ENCODE assay signal across 19 mouse cellular contexts in the genomic region with DNA sequence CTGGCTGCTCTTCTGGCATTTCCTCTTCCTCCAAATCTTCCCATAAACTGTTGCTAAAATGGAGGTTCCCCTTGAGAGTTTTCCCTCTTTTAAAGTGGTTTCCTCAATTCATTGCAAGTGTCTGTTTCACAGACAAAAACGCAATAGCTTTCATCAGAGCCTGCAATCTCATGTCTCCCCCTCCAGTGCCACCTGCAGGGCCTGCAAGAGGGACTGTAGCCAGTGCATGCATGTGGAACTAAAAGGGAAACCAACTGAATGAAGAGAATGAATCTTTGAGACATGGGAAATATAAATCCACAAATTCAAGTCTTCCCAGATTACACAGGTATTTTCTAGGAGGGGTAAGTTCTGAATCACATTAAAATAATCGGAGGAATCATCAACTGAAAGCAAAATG.
A peak's percentile ranks its signal among the peaks of the same experiment; 100 is the strongest.
DNase-seq lines count a peak whose midpoint lies in the region; ATAC-seq and TF ChIP-seq lines count a peak whose summit lies in the region.
"Had no signal": no experiment of that assay in that cellular context is flagged by ENCODE, and none has a peak within 500 bp of the region (broad histone marks: within the 10 kb centered on the region; RNA-seq: fewer than 3 reads in every experiment).

No protein-coding gene starts in this region.

- TF ChIP-seq POLR2A in cerebellum, adult 2 months (IDR thresholded peaks at IDR 0.05; ENCODE audit: borderline replicate concordance, insufficient read depth, low read length) = no peak

- H3K9me3 ChIP-seq in midbrain, embryonic 11.5 days (ENCODE audit: control insufficient read depth, low read length) = no peaks in the 10 kb centered on the region
- no peaks in the 10 kb centered on the region for H3K9me3 ChIP-seq in midbrain, embryonic 13.5 days
- no peaks in the 10 kb centered on the region for H3K9me3 ChIP-seq in kidney, embryonic 15.5 days (replicated peaks)
- H3K9me3 ChIP-seq: embryonic facial prominence, embryonic 10.5 days; embryonic facial prominence, embryonic 12.5 days; forebrain, embryonic 13.5 days; forebrain, embryonic 15.5 days; G1E had no signal

- no peaks in the 10 kb centered on the region for H3K27me3 ChIP-seq in cerebellum, adult 2 months (ENCODE audit: control insufficient read depth, insufficient read depth, low read length)
- no peaks in the 10 kb centered on the region for H3K27me3 ChIP-seq in midbrain, embryonic 11.5 days (ENCODE audit: control insufficient read depth, insufficient read depth, low read length)
- H3K27me3 ChIP-seq in midbrain, embryonic 13.5 days = no peaks in the 10 kb centered on the region
- no peaks in the 10 kb centered on the region for H3K27me3 ChIP-seq in kidney, embryonic 15.5 days
- H3K27me3 ChIP-seq: embryonic facial prominence, embryonic 12.5 days; forebrain, embryonic 13.5 days; forebrain, embryonic 15.5 days had no signal

- DNase-seq in cerebellum, postnatal 14 days = peak; percentile 47 to 57
- DNase-seq in cerebellum, adult 2 months = no peak
- peak; percentile 21 for DNase-seq in midbrain, embryonic 11.5 days (ENCODE audit: low spot score, missing footprints)
- peak; percentile 52 for DNase-seq in Muller cell, postnatal 12 days (ENCODE audit: inconsistent ontology term)
- no peak for DNase-seq in urinary bladder, postnatal 10 days (ENCODE audit: low spot score)
- DNase-seq: adrenal gland, adult 8-10 months; adrenal gland, postnatal 14 days; adrenal gland, postnatal 36 days; cerebellum, adult 18-20 months; cerebellum, adult 9-10 months; forebrain, postnatal 0 days had no signal

- H3K4me1 ChIP-seq in cerebellum, adult 2 months (ENCODE audit: control insufficient read depth, insufficient read depth, low read length) = no peaks in the 10 kb centered on the region
- no peaks in the 10 kb centered on the region for H3K4me1 ChIP-seq in midbrain, embryonic 11.5 days (ENCODE audit: control insufficient read depth, insufficient read depth, low read length)
- H3K4me1 ChIP-seq in midbrain, embryonic 13.5 days (replicated peaks) = no peaks in the 10 kb centered on the region
- H3K4me1 ChIP-seq in kidney, embryonic 15.5 days = no peaks in the 10 kb centered on the region
- H3K4me1 ChIP-seq: embryonic facial prominence, embryonic 12.5 days; forebrain, embryonic 15.5 days had no signal

- H3K4me2 ChIP-seq in midbrain, embryonic 11.5 days = no peak overlapping the region
- H3K4me2 ChIP-seq in midbrain, embryonic 13.5 days (replicated peaks) = no peak overlapping the region
- H3K4me2 ChIP-seq in kidney, embryonic 15.5 days = no peak overlapping the region
- H3K4me2 ChIP-seq: embryonic facial prominence, embryonic 12.5 days; forebrain, embryonic 13.5 days; forebrain, embryonic 15.5 days had no signal

- H3K36me3 ChIP-seq in midbrain, embryonic 11.5 days (ENCODE audit: control insufficient read depth, insufficient read depth, low read length) = no peaks in the 10 kb centered on the region
- no peaks in the 10 kb centered on the region for H3K36me3 ChIP-seq in midbrain, embryonic 13.5 days
- no peaks in the 10 kb centered on the region for H3K36me3 ChIP-seq in kidney, embryonic 15.5 days
- H3K36me3 ChIP-seq: embryonic facial prominence, embryonic 10.5 days; embryonic facial prominence, embryonic 12.5 days; forebrain, embryonic 15.5 days; G1E had no signal

- 55% methylated on average over 2 of the region's 2 CpGs for WGBS in cerebellum, adult 2 months
- 65% methylated on average over 2 of the region's 2 CpGs for WGBS in midbrain, embryonic 11.5 days
- 67% methylated on average over 2 of the region's 2 CpGs for WGBS in midbrain, embryonic 13.5 days
- 75% methylated on average over 2 of the region's 2 CpGs for WGBS in kidney, embryonic 15.5 days

- no peak for TF ChIP-seq CTCF in cerebellum, adult 2 months (IDR thresholded peaks at IDR 0.05; ENCODE audit: borderline replicate concordance, insufficient read depth, low read depth, low read length)

- no peak overlapping the region for H3K27ac ChIP-seq in cerebellum, adult 2 months (ENCODE audit: insufficient read depth, low read length)
- no peak overlapping the region for H3K27ac ChIP-seq in midbrain, embryonic 11.5 days (ENCODE audit: low read depth, low read length)
- H3K27ac ChIP-seq in midbrain, embryonic 13.5 days = no peak overlapping the region
- H3K27ac ChIP-seq in kidney, embryonic 15.5 days = no peak overlapping the region
- H3K27ac ChIP-seq: embryonic facial prominence, embryonic 10.5 days; embryonic facial prominence, embryonic 12.5 days; forebrain, embryonic 13.5 days; forebrain, embryonic 15.5 days had no signal

- H3K4me3 ChIP-seq in cerebellum, adult 2 months (replicated peaks; ENCODE audit: insufficient read depth, low read depth, low read length) = no peak overlapping the region
- H3K4me3 ChIP-seq in midbrain, embryonic 11.5 days (ENCODE audit: low read depth, low read length) = no peak overlapping the region
- H3K4me3 ChIP-seq in midbrain, embryonic 13.5 days (replicated peaks) = no peak overlapping the region
- no peak overlapping the region for H3K4me3 ChIP-seq in kidney, embryonic 15.5 days (replicated peaks)
- H3K4me3 ChIP-seq: embryonic facial prominence, embryonic 10.5 days; embryonic facial prominence, embryonic 12.5 days; forebrain, embryonic 13.5 days; forebrain, embryonic 15.5 days had no signal

- no peak overlapping the region for H3K9ac ChIP-seq in midbrain, embryonic 11.5 days (ENCODE audit: low read length)
- H3K9ac ChIP-seq in midbrain, embryonic 13.5 days (replicated peaks) = no peak overlapping the region
- no peak overlapping the region for H3K9ac ChIP-seq in kidney, embryonic 15.5 days
- H3K9ac ChIP-seq: embryonic facial prominence, embryonic 12.5 days; forebrain, embryonic 13.5 days; forebrain, embryonic 15.5 days; forebrain, postnatal 0 days had no signal

- ATAC-seq in midbrain, embryonic 11.5 days (ENCODE audit: low FRiP score) = no peak
- no peak for ATAC-seq in midbrain, embryonic 13.5 days
- no peak for ATAC-seq in kidney, embryonic 15.5 days (replicated peaks; ENCODE audit: low FRiP score)
- ATAC-seq: activated CD4-positive, CD25-positive, alpha-beta regulatory T cell, adult 4 months; forebrain, embryonic 13.5 days; forebrain, embryonic 15.5 days; forebrain, postnatal 0 days had no signal

Comparison
In these comparisons a context has a peak if more than half of its experiments do, and no peak if none do; other contexts are left out.
1. DNase-seq: peak in cerebellum, postnatal 14 days (2 of 2), midbrain, embryonic 11.5 days (single experiment) and Muller cell, postnatal 12 days (single experiment); none in cerebellum, adult 2 months (0 of 2) and urinary bladder, postnatal 10 days (single experiment).